In genomic region chr10:108290046-108290445, GRCm38 (mm10) we compare ENCODE assay signal across 13 mouse cellular contexts. TPM values are rescaled to one million over a fixed set of nuclear protein-coding genes. Genes with fewer than 3 reads are reported as not detected.
"Had no signal": no experiment of that assay in that cellular context is flagged by ENCODE, and none has a peak within 500 bp of the region (broad histone marks: within the 10 kb centered on the region; RNA-seq: fewer than 3 reads in every experiment).

No protein-coding gene starts in this region.

- DNase-seq: kidney, adult 2 months; kidney, postnatal 36 days; layer of hippocampus, postnatal 36 days; liver, embryonic 13.5 days; lung, adult 2 months; lung, postnatal 14 days; lung, postnatal 4 days; midbrain, embryonic 14.5 days; spleen, adult 18-20 months; thymus, adult 18-20 months; thymus, postnatal 36 days had no signal

- ATAC-seq: intestine, postnatal 0 days had no signal

RNA-seq across cellular contexts. Expression of gene Pawr, which starts 41.9 kb away (rescaled TPM):
- total RNA-seq: megakaryocyte-erythroid progenitor cell, adult 5-6 weeks had no signal
